Mouse (Mus musculus): ENCODE results near the gene Xaf1.
A peak's percentile ranks its signal among the peaks of the same experiment; 100 is the strongest.
"Not testable (repeated sequence)": the region's sequence is repeated elsewhere in the genome, so short reads cannot be mapped to it uniquely, and the experiment has no call there.

The Xaf1 gene

DNA sequence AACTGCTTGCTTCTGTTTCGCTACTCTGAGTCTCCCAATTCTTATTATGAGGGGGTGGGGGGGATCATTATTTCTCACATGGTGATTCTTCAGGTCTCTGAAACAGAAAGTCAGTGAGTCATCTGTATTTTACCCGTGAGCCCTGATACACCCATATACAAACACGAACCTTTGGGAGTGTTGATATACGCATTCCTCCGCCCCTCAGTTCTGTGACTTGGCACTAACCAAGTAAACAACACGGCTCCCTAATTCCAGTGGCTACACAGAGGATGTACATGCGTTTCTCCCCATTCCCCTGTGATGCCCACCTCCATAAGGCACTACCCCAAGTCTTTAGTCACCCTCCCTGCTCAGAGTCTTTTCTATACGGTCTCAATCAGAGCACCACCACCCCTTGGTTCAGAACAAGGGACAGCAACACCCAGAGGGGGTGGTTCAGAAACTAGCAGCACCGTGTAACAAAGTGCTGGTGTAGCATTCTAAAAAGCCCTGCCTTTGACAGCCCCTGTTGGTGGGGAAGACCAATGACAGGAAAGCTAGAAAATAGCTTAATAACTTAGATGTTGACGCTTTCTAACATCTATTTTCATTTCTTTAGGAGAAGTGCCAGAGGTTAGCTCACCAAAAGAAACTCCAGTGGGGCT lies 10.0 kb downstream of the Xaf1 start:
- no peak for DNase-seq (ENCODE audit: low spot score)

DNA sequence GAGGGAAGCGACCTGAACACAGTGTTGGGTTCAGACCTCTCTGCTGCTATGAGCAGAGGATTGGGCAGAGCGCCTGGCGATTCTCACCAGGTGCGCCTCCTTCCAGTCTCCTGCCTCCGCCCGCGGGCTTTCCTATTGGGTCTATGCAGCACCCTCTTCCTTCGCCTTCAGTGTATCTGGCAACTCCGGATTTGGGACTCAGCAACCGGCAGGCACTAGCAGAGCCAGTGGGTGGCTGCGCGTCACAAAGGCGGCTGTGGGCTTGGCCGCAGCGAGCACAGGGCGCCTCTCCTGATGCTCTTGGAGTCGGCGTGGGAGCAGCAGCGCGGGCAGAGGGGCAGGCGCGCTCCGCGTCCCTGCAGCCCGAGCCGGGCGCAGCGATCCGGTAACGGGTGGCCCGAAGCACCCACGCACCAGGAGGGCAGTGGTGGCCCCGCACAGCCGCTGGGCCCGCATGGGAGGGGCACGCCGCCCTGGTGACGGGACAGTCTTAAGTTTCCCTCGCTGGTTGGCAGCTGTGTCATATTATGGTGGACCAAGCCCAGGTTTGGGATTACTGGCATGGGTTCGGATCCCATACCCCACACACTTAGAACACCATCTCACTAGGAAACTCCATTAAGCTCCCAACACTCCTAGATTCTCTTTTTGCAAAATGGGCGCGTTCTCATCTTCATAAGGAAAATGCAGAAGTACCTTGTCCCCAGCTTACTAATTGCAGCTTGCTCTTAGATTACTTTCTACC lies 12.9 kb downstream of the Xaf1 start, which contains the start of gene Fbxo39:
TSS of gene Fbxo39 (plus strand) at position 294 of the 745 bp plus-strand sequence.
- DNase-seq (ENCODE audit: low spot score), result no peak

DNA sequence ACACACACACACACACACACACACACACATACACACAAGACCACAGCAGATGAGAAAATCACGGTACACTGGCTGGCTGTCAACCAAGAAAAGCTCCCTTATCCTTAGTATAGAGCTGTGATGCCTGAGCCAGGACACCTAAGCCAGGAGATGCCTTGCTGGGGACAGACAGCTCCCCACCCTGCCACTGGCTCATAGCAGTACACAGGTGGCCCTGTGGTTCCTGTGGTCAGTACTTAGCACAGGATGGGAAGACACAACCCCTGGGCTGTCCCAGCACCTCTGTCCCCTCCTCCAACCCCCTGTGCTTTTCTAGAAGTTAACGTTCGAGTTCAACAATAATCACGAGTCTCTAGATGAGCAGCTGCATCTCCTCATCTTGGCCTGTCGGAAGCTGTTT lies 16.6 kb downstream of the Xaf1 start:
- DNase-seq (ENCODE audit: low spot score), result no peak

GRCm38 (mm10) chr11:72324431-72324830 lies 23.0 kb downstream of the Xaf1 start:
- no peak for DNase-seq (ENCODE audit: low spot score)

DNA sequence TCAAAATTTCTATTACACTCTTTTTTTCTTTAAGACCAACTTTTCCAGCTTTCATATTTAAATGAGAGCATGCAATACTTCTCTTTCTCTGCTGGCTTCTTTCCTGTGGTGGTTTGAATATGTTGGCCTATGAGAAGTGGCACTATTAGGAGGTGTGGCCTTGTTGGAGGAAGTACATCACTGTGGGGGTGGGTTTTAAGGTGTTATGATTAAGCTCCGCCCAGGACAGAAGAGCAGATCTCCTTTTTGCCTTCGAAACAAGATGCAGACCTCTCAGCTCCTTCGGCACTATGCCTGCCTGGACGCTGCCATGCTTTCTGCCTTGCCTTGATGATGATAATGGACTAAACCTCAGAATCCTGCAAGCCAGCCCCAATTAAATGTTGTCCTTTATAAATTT lies 24.3 kb downstream of the Xaf1 start:
- no peak for DNase-seq (ENCODE audit: low spot score)

DNA sequence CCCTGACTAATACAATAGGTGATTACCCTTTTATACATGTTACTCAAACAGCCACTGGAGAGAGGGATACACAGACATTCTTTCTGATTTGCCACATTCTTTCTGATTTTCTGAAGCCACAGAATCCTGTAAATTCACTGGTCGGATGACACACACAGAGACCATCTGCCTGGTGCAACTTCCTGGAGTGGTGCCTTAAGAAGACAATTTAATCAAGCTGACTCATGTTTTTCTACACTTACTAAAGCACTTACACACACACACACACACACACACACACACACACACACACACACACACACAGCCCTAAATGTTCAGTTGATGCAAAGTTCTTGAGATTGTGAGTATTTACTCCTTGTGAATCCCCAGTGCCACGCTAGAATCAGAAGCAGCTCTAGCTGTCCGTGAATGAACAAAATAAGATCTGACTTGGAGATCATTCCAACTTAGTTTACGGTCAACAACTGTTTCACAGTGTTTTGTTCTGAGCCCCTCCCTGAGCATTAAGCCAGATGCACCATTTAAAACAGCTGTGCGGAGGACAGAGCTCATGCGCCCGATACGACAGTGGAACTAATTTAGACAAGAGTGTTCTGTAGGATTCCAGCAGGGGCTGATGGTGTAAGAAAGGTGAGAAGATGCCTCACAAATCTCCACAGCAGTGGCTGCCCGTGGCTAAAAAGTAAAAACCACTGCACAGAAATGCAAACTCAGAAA lies 31.7 kb downstream of the Xaf1 start:
- no peak for DNase-seq (ENCODE audit: low spot score)

DNA sequence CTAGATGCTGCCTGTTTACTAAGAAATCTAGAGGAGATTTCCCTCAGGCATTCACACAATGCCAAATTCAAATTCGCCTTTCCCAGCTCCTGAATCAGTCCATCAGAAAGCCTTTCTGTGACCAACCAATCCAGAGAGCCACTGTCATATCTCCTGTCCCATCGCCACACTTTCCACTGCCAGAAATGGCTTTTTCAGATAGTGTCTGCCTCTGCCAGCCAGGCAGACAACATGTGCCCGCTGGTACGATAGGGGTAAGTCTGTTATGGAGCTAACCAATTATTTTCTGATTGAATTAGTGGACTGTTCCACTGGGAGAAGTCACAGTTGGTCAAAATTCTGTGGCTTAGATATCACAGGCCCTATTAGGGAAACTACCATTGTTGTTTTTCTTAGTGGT lies 33.2 kb downstream of the Xaf1 start:
- DNase-seq (ENCODE audit: low spot score), result no peak

DNA sequence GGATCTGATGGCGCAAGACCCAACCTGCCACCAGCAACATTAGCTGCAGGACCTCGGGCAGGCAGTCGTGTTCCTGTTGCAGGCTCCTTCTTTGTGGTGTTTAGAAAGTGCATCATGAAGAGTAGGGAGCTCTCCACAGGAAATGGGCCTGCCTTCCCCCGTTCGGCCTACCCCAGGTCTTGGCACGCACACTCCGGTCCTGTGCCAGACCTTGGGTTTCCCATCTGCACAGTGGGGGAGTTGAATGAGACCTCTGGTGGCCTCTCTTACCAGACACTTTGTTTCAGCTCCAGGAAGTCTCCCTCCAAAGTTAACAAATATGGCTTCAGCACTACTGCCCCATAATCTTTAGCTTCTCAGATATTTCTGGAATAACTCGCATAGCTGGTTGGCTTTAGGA lies 35.3 kb downstream of the Xaf1 start:
- no peak for DNase-seq (ENCODE audit: low spot score)

GRCm38 (mm10) chr11:72338437-72338871 lies 37.0 kb downstream of the Xaf1 start:
- DNase-seq (ENCODE audit: low spot score), result no peak

DNA sequence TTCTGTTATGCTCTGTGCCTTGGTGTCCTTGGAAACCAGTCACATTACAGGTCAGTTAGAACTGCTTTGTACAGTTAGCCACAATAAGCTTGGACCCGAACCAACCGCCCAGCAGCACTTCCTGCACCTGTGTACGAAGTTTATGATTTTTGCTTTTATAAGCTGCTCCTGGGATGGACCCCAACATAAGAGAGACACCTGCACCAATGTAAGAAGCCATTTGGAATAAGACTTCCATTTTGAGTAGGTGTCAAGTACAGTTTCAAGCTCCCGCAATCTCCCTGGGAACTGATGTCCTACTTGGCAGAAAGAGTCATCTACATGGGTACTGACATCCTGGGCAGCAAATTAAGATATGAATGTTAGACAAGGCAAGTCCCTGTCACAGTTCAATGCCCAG lies 38.3 kb downstream of the Xaf1 start:
- DNase-seq (ENCODE audit: low spot score), result no peak

DNA sequence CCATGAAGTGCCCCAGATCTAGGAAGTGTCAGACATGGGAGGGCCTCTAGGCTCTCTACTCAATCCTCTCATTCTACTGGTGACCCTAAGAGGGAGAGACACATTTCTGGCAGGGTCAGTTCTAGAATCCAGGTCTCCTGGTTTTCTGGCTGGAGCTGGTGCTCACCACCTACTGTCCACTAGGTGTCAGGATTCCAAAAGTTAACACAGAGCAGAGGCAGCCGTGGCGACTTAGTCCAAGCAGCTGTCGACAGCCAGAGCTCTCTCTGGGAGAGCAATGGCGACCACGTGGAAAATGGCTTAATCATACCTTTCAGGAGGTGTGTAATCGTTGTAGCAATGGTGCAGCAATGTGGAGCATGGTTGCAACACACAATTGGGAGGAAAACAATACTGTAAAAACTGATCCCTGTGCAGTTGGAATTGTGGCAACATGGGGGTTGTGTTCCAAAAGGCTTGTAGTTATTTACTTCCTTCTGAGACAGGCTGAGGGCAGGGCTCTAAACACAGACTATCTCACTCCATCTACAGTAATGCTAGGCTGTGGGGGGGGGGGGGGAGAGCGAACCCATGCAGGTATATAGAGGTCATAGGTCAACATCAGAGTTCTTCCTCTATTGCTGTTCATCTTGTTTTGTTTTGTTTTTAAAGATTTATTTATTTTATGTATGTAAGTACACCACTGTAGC lies 41.3 kb downstream of the Xaf1 start:
- DNase-seq (ENCODE audit: low spot score), result no peak

DNA sequence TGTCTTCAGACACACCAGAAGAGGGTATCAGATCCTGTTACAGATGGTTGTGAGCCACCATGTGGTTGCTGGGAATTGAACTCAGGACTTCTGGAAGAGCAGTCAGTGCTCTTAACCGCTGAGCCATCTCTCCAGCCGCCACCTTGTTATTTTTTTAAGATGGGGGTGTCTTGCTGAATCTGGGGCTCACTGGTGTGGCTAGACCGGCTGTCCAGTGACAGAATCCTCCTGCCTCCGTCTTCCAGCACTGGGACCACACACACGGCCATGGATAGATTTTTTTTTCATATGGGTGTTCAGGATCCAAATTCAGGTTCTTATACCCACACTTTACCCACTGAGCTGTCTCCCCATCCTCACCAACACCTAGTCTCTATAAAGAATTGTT lies 41.8 kb downstream of the Xaf1 start:
- DNase-seq (ENCODE audit: low spot score), result not testable (repeated sequence)

GRCm38 (mm10) chr11:72343904-72344303 lies 42.5 kb downstream of the Xaf1 start:
- DNase-seq (ENCODE audit: low spot score), result no peak

DNA sequence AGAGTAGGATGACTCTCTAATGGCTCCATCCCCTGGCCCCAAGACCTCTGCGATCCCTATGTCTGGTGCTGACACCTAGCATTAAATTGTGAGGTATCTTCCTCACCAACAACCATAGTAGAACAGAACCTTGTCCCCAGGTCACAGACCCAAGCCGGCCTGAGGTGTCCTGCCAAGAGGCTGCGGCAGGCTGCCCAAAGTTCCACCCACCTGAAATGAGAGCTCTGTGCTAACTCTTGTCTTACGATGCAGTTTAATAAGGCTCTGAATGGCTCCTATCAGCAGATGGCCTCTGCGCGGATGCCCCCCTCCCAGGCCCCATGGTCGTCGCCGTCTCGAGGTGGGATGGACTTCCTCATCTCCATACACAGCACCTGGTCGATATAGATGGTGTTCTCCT lies 43.1 kb downstream of the Xaf1 start:
- DNase-seq (ENCODE audit: low spot score), result no peak

DNA sequence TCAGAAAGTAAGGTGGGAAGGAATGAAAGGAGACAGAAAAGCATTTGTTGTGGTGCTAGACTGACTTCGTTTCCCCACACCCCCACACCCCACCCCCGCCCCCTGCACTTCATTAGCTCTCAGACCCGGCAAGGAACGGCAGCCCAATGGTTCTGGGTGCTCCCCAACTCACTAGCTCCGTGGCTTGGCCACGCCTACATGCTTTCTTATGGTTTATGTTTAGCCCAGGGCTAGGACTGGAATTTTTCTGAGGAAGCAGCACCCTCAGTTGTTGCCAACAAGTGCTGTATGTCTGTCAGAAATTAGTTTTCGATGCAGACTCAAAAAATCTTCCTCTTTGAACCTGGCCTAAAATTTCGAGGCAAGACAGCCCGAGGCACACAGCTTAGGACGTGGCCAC lies 47.1 kb downstream of the Xaf1 start:
- no peak for DNase-seq (ENCODE audit: low spot score)

DNA sequence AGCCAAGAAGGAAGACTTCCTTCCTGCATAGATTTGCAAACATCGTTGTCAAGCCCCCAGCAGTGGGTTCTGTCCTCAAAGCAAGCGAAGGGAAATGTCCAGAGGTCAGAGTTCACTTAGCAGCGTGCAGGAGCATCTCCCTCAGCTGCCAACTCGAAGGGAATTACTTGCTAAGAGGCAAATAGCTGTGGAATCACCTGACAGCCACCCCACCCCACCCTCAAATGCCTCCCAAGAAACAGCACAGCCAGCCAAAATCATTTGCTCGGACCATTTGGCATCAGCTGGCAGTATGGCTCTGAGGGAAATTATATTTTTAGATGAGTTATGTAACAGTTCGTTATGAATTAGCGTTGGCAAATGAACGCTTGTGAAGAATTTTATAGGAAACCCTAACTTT lies 47.6 kb downstream of the Xaf1 start:
- no peak for DNase-seq (ENCODE audit: low spot score)

GRCm38 (mm10) chr11:72349652-72350051 lies 48.2 kb downstream of the Xaf1 start:
- DNase-seq (ENCODE audit: low spot score), result no peak

- no peak for DNase-seq (ENCODE audit: low spot score)
Measured at GRCm38 (mm10) chr11:72352272-72352671, 50.8 kb downstream of the Xaf1 start.

DNA sequence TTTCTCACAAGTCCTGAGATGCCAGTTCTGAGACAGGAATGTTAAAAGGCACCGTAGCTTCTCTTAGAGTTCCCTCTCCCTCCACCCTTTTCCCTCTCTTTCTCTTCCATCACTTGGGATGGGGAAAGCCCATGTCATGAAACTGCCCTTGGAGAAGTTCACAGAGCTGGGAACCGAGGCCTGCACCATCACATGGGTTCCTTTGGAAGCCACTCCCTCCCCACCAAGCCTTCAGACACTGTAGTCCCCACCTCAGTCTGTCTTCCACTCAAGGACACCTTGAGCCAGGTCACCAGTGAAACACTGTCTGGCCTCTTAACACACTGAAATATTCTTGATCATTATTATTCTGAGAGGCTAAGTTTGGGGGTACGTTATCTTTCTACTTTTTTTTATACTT lies 51.8 kb downstream of the Xaf1 start:
- no peak for DNase-seq (ENCODE audit: low spot score)

- peak; percentile 40 for DNase-seq (ENCODE audit: low spot score)
Measured at GRCm38 (mm10) chr11:72354971-72355728, 53.7 kb downstream of the Xaf1 start.

DNA sequence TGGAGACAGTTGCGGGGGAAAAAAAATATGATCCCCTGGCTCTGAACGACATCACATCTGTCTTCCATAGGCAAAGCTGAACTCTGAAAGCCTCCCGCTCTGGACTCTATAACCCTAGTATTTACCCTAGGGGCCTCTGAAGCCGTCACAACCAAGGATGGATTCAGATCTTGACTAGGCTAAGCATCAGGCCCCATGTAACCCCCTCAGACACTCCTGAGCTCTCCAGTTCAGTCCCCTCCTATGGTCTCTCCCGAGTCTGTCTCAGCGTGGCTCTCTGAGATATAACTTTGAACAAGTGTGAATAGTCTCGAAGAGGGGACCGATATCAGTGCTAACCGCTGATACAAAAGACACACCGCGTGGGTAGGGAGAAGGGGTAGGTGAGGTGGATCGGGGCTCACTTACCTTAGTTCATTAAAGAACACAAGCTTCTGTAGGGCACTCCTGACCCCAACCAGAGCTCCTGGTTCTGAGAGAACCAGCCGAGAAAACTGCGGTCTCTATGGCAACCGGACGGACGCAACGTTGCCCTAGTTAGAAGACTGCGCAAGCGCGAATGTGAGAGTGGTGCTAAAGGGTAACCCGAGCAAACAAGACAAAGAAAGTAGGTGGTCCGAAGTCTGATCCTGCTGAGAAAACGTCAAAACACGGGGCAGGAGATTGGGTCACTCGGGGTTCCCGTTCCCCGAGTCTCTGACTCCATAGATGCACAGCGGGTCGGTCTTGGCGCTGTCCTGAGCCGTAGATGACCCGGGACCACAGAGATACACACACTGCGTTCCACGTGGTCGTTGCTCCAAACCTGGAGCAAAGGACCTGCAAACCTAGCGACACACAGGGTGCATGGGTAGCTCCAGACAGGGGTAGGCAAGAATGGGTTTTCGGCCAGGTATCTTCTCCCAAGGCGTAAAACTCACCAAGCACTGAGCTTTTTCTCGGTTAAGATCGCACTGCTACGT lies 60.2 kb downstream of the Xaf1 start:
- no peak for DNase-seq (ENCODE audit: low spot score)
